Mouse (Mus musculus) thymus, adult 2 months (tissue): ENCODE measurements around the gene Auts2.

ENCODE experiments used
- CTCF ChIP-seq: fragments of 200-500 bp; IDR thresholded peaks from 2 replicates; pipeline ENCODE4 v1.5.1; 2012; ENCODE audit warnings: mild to moderate bottlenecking, control low read depth, low read length, moderate library complexity, borderline replicate concordance; ENCODE audit not compliant: control insufficient read depth, poor library complexity, insufficient read depth; ENCODE audit errors: extremely low read depth
- POLR2A ChIP-seq: fragments of 200-500 bp; IDR thresholded peaks from 2 replicates; pipeline ENCODE4 v1.6.1; 2012; ENCODE audit warnings: mild to moderate bottlenecking, low read length, control low read depth, moderate library complexity; ENCODE audit not compliant: control insufficient read depth, poor library complexity, insufficient read depth; ENCODE audit errors: extremely low read depth

DNA sequence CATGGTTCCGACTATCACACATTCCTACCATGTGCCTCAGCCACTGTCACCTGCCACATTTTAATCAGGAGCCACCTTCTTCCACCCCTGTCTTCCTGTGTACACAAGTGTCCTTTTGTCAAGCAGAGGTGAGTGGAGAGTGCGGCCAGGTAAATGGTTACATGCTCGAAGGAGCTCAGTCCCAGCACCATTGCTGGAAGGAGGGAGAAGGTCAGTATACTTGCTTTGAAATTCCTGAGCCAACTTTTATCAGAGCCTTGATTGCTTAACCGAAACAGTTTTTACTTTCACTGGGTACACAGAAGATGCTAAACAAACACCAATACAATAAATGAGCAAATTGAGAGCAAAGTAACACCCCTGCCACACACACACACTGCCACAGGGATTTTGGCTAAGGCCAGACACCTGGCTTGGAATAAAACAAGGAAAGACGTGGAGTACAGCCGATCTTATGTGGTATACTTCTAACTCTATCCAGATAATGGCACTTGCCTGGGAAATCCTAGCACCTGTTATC is 953.1 kb downstream of the Auts2 start:
- TF ChIP-seq CTCF (no peak), POLR2A (no peak)
